Mouse (Mus musculus) midbrain, embryonic 12.5 days (tissue): ENCODE results near the gene Batf. TPM values are rescaled to one million over a fixed set of nuclear protein-coding genes. Genes with fewer than 3 reads are reported as not detected.

Experiments
- ATAC-seq: fragments of 200-750 bp; cut with Nextera tagmentation; 2 replicates; pipeline ENCODE4 v1.8.0; 2017; ENCODE audit warnings: low read depth, moderate TSS enrichment, moderate library complexity; ENCODE audit not compliant: low FRiP score
- H3K27ac ChIP-seq: fragments of 300-500 bp; sonication (generic); replicated peaks from 2 replicates; pipeline ENCODE4 v1.5.1; 2016; ENCODE audit warnings: mild to moderate bottlenecking
- H3K27me3 ChIP-seq: fragments of 300-500 bp; sonication (generic); 2 replicates; pipeline ENCODE4 v1.6.1; 2016; ENCODE audit warnings: mild to moderate bottlenecking
- H3K36me3 ChIP-seq: fragments of 300-500 bp; sonication (generic); 2 replicates; pipeline ENCODE4 v1.6.1; 2016
- H3K4me1 ChIP-seq: fragments of 300-500 bp; sonication (generic); 2 replicates; pipeline ENCODE4 v1.6.1; 2016
- H3K4me2 ChIP-seq: fragments of 300-500 bp; sonication (generic); replicated peaks from 2 replicates; pipeline ENCODE4 v1.6.1; 2016; ENCODE audit warnings: mild to moderate bottlenecking, moderate library complexity
- H3K4me3 ChIP-seq: fragments of 300-500 bp; sonication (generic); 2 replicates; pipeline ENCODE4 v1.5.1; 2016; ENCODE audit warnings: mild to moderate bottlenecking
- H3K9ac ChIP-seq: fragments of 300-500 bp; sonication (generic); replicated peaks from 2 replicates; pipeline ENCODE4 v1.6.1; 2016; ENCODE audit warnings: mild to moderate bottlenecking, moderate library complexity
- H3K9me3 ChIP-seq: fragments of 300-500 bp; sonication (generic); 2 replicates; pipeline ENCODE4 v1.6.1; 2016; ENCODE audit warnings: mild to moderate bottlenecking
- WGBS: fragments of 180-500 bp; shearing (Covaris S2); methylation state at CpG from one replicate; pipeline ENCODE4 v1.1.7; 2016; 5-methylcytosine and 5-hydroxymethylcytosine counted together
- polyA plus RNA-seq: library from polyadenylated mRNA; unstranded; fragments of >200 nt; fragmentation: Nextera tagmentation; extraction: Ambion mirVana; gene quantifications from 2 replicates; pipeline ENCODE4 v1.2.1, GENCODE M21; 2016

Batf gene
- polyA plus RNA-seq, 1 experiment from 2014 or later = 2.0 TPM

- Histone ChIP-seq H3K9ac (no peak overlapping the region), H3K4me3 (no peak overlapping the region), H3K36me3 (no peaks in the 10 kb centered on the region), H3K9me3 (no peaks in the 10 kb centered on the region), H3K27ac (no peak overlapping the region), H3K4me1 (peaks cover 10% of the 10 kb centered on the region), H3K4me2 (no peak overlapping the region), H3K27me3 (peaks cover 24% of the 10 kb centered on the region)
- 89% methylated on average over 4 of the region's 4 CpGs for WGBS
- ATAC-seq = no peak
Measured at GRCm38 (mm10) chr12:85706906-85707305, 20.4 kb downstream of the Batf start.

- Histone ChIP-seq H3K36me3 (no peaks in the 10 kb centered on the region), H3K9ac (no peak overlapping the region), H3K4me2 (no peak overlapping the region), H3K27me3 (peaks cover 24% of the 10 kb centered on the region), H3K27ac (no peak overlapping the region), H3K4me3 (no peak overlapping the region), H3K4me1 (peaks cover 10% of the 10 kb centered on the region), H3K9me3 (no peaks in the 10 kb centered on the region)
- ATAC-seq = no peak
- WGBS = 94% methylated on average over 11 of the region's 11 CpGs
Measured at GRCm38 (mm10) chr12:85707391-85707790, 20.9 kb downstream of the Batf start.

DNA sequence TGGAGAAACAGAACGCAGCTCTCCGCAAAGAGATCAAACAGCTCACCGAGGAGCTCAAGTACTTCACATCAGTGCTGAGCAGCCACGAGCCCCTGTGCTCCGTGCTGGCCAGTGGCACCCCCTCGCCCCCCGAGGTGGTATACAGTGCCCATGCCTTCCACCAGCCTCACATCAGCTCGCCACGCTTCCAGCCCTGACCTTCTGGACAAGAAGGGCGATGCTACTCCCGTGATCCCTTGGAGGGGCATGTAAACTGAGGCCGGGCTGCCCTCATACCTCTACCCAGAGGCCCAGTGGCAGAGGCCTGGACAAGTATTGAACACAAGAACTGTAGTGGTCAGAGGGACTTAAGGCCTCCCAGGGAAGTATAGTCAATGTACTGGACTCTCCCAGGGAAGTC, 22.1 kb downstream of the Batf start:
- H3K36me3 ChIP-seq = no peaks in the 10 kb centered on the region
- H3K4me1 ChIP-seq = peaks cover 10% of the 10 kb centered on the region
- H3K27ac ChIP-seq = no peak overlapping the region
- H3K4me3 ChIP-seq = no peak overlapping the region
- peaks cover 24% of the 10 kb centered on the region for H3K27me3 ChIP-seq
- H3K4me2 ChIP-seq = no peak overlapping the region
- 91% methylated on average over 12 of the region's 12 CpGs for WGBS
- H3K9me3 ChIP-seq = no peaks in the 10 kb centered on the region
- ATAC-seq = no peak
- H3K9ac ChIP-seq = no peak overlapping the region

DNA sequence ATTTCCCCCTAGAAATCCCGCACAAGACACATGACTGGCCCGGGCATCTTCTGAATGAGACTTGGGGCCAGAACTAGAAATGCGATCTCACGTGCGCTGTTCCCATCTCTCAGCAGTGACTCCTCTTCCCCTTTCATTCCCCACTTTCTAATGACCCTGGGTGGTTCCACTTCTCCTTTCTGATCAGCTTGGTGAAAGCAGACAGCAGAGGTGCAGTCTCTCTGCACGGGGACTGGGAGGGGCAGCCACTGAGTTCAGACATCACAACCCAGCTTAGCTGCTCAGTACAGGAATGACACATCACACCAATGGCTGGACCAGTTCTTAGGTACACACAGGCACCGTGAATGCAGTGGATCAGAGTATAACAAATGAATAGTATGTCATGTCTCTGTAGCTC, 24.2 kb downstream of the Batf start:
- 81% methylated on average over 7 of the region's 7 CpGs for WGBS
- Histone ChIP-seq H3K36me3 (no peaks in the 10 kb centered on the region), H3K9ac (no peak overlapping the region), H3K4me2 (no peak overlapping the region), H3K4me3 (no peak overlapping the region), H3K27me3 (peaks cover 14% of the 10 kb centered on the region), H3K4me1 (peaks cover 2% of the 10 kb centered on the region), H3K27ac (no peak overlapping the region), H3K9me3 (no peaks in the 10 kb centered on the region)
- no peak for ATAC-seq

DNA sequence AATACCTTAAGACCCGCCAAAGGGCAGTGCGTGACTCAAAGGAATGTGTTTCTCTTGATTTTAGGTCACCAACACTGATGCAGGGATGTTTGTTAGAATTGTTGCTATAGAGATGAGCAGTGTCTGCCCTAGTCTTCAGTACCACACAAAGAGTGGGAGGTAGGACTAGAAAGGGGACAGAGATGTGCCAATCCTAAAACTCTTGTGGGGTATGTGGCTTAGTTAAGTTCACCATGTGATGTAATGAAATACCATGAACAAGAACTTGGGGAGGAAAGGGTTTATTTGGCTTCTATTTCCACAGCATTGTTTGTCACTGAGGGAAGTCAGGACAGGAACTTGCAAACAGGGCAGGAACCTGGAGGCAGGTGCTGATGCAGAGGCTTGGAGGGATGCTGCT, 26.1 kb downstream of the Batf start:
- no peak for ATAC-seq
- 86% methylated on average over 2 of the region's 2 CpGs for WGBS
- peaks cover 6% of the 10 kb centered on the region; the same call in 1 of the 2 replicates for H3K27me3 ChIP-seq

DNA sequence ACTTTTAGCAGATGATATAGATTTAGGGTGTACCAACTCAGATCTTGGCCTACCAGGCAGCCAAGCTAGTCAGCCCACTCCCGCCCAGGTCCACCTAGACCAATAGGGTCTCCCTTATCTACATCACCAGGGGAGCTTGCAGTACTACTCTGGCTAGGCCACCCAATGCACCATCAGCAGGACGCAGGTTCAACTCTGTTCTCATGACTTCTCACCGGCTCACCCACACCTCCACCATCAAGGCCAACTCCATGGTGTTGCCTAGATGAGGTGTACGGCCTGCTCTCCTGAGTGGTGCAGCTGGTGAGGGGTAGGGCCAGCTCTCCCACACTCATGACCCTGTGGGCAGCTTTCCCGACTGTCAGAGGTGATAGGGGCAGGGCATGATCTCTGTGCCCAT, 27.7 kb downstream of the Batf start:
- no peak overlapping the region for H3K4me3 ChIP-seq
- no peak overlapping the region for H3K4me2 ChIP-seq
- no peak overlapping the region for H3K27ac ChIP-seq
- 93% methylated on average over 5 of the region's 5 CpGs for WGBS
- no peaks in the 10 kb centered on the region for H3K9me3 ChIP-seq
- H3K9ac ChIP-seq = no peak overlapping the region
- H3K36me3 ChIP-seq = no peaks in the 10 kb centered on the region
- H3K27me3 ChIP-seq = no peaks in the 10 kb centered on the region
- no peak for ATAC-seq
- H3K4me1 ChIP-seq = no peaks in the 10 kb centered on the region

More for the DNA sequence above, 26.1 kb downstream of the Batf start:
- Histone ChIP-seq H3K9ac (no peak overlapping the region), H3K4me3 (no peak overlapping the region), H3K9me3 (no peaks in the 10 kb centered on the region), H3K4me1 (no peaks in the 10 kb centered on the region), H3K27ac (no peak overlapping the region), H3K4me2 (no peak overlapping the region), H3K36me3 (no peaks in the 10 kb centered on the region)

- Histone ChIP-seq H3K9ac (no peak overlapping the region), H3K4me1 (no peaks in the 10 kb centered on the region), H3K4me3 (no peak overlapping the region), H3K27me3 (no peaks in the 10 kb centered on the region; the same call in 1 of the 2 replicates), H3K36me3 (no peaks in the 10 kb centered on the region), H3K4me2 (no peak overlapping the region), H3K27ac (no peak overlapping the region), H3K9me3 (no peaks in the 10 kb centered on the region)
- ATAC-seq = no peak
- WGBS = 84% methylated on average over 4 of the region's 4 CpGs
Measured at GRCm38 (mm10) chr12:85725306-85725705, 38.8 kb downstream of the Batf start.

DNA sequence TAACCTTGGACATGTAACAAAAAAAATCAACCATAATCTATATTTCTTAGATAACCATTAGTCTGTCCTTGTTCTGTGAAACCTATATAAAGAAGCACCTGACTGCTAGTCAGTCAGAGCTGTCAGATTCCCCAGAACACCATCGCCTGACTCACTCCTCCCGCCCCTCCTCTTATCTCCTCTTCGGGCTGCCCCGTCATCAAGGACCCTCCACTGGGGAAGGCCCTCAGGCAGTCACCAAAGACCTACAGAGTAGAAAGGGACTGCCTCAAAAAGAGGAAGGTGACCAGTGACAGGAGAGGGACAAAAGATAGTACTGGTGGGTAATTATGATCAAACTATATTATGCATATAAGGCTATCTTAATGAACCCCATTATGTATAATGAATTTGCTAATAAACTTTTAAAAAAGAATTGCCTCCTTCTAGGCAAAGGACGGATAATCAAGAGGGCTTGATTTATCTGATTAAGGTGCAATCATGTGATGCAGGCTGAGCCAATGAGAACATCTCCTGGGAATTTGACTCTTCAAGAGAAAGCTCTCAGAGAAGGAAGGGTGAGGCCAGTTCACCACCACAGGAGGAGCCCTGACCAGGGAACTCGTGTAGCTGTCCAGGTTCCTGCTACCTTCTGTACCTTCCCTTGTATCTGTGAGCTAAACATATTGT, 40.4 kb downstream of the Batf start:
- WGBS = 74% methylated on average over 6 of the region's 6 CpGs
- Histone ChIP-seq H3K36me3 (no peaks in the 10 kb centered on the region), H3K9ac (no peak overlapping the region), H3K4me1 (no peaks in the 10 kb centered on the region), H3K4me2 (no peak overlapping the region), H3K27ac (no peak overlapping the region), H3K9me3 (no peaks in the 10 kb centered on the region), H3K27me3 (no peaks in the 10 kb centered on the region), H3K4me3 (no peak overlapping the region)
- ATAC-seq = no peak

GRCm38 (mm10) chr12:85728181-85728580, 41.7 kb downstream of the Batf start:
- Histone ChIP-seq H3K4me1 (no peaks in the 10 kb centered on the region), H3K4me2 (no peak overlapping the region), H3K4me3 (no peak overlapping the region), H3K9ac (no peak overlapping the region), H3K9me3 (no peaks in the 10 kb centered on the region), H3K27ac (no peak overlapping the region), H3K27me3 (no peaks in the 10 kb centered on the region), H3K36me3 (no peaks in the 10 kb centered on the region)
- ATAC-seq = no peak
- WGBS = 80% methylated on average over 7 of the region's 7 CpGs

- no peak overlapping the region for H3K4me3 ChIP-seq
- no peak overlapping the region for H3K9ac ChIP-seq
- no peak overlapping the region for H3K4me2 ChIP-seq
- H3K9me3 ChIP-seq = no peaks in the 10 kb centered on the region
- H3K4me1 ChIP-seq = no peaks in the 10 kb centered on the region
- H3K27me3 ChIP-seq = no peaks in the 10 kb centered on the region
- 43% methylated on average over 17 of the region's 17 CpGs for WGBS
- peak; percentile 41; the same call in 1 of the 2 replicates for ATAC-seq
- no peaks in the 10 kb centered on the region for H3K36me3 ChIP-seq
- no peak overlapping the region for H3K27ac ChIP-seq
Measured at GRCm38 (mm10) chr12:85729022-85729944, 42.8 kb downstream of the Batf start.

DNA sequence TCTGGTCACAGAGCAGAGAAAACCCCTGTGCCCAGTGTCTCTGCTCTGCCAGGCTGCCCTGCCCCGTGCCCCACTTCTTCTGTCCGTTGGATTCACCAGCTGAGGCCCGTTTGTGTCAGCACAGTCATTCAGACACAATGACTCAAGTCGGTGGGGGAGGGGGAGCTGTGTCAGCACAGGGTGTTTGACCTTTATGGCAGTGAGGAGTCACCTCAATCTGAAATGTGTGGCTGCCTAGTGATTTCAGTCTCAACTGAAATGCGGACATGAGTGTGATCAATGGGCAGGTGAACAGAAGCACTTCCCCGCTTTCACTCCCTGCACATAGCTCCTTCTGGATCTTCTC, 43.4 kb downstream of the Batf start:
- WGBS = 61% methylated on average over 6 of the region's 6 CpGs
- H3K9me3 ChIP-seq = no peaks in the 10 kb centered on the region
- no peaks in the 10 kb centered on the region for H3K36me3 ChIP-seq
- no peaks in the 10 kb centered on the region for H3K27me3 ChIP-seq
- no peak for ATAC-seq
- no peaks in the 10 kb centered on the region for H3K4me1 ChIP-seq
- no peak overlapping the region for H3K4me3 ChIP-seq
- no peak overlapping the region for H3K4me2 ChIP-seq
- no peak overlapping the region for H3K9ac ChIP-seq
- H3K27ac ChIP-seq = no peak overlapping the region

DNA sequence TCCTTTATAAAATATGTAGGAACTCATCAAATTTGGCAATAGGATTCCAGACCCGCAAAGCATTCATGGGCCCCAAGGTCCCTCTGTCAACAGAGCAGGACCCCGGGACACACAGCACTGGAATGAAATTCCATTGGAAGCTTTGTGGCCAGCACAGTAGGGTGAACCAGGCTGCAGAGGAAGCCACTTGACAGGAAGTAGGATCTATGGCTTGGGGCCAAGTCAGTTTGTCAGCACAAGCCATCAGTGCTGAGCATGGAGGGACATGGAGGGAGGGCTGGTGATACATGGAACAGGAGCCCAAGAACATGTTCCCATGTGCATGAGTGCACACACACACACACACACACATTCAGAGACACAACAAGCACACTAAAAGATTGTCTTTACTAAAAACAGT, 49.7 kb downstream of the Batf start:
- 80% methylated on average over 2 of the region's 2 CpGs for WGBS
- ATAC-seq = no peak
- Histone ChIP-seq H3K4me1 (no peaks in the 10 kb centered on the region), H3K36me3 (no peaks in the 10 kb centered on the region), H3K4me3 (no peak overlapping the region), H3K27ac (no peak overlapping the region), H3K27me3 (no peaks in the 10 kb centered on the region), H3K9ac (no peak overlapping the region), H3K4me2 (no peak overlapping the region), H3K9me3 (no peaks in the 10 kb centered on the region)
